Mouse (Mus musculus) ES-Bruce4 (cell line): ENCODE results near the gene Myo3b. TPM values are rescaled to one million over a fixed set of nuclear protein-coding genes. Genes with fewer than 3 reads are reported as not detected.
A peak's percentile ranks its signal among the peaks of the same experiment; 100 is the strongest.
"Not testable (repeated sequence)": the region's sequence is repeated elsewhere in the genome, so short reads cannot be mapped to it uniquely, and the experiment has no call there.

Experiments
- H3K27ac ChIP-seq: 2 replicates; pipeline ENCODE4 v1.5.1; 2012; ENCODE audit warnings: low read length, inconsistent platforms; ENCODE audit not compliant: insufficient read depth
- H3K27me3 ChIP-seq: 2 replicates; pipeline ENCODE4 v1.6.1; 2012; ENCODE audit warnings: mild to moderate bottlenecking, low read length, inconsistent platforms; ENCODE audit not compliant: control insufficient read depth, poor library complexity, insufficient read depth, severe bottlenecking
- H3K36me3 ChIP-seq: 2 replicates; pipeline ENCODE4 v1.6.1; 2012; ENCODE audit warnings: inconsistent platforms, mild to moderate bottlenecking, low read length, moderate library complexity; ENCODE audit not compliant: control insufficient read depth, poor library complexity, insufficient read depth, severe bottlenecking
- H3K4me1 ChIP-seq: one replicate; pipeline ENCODE4 v1.8.1; 2011; ENCODE audit warnings: low read length; ENCODE audit not compliant: control insufficient read depth, insufficient read depth
- H3K4me3 ChIP-seq: 2 replicates; pipeline ENCODE4 v1.5.1; 2011; ENCODE audit warnings: low read depth, mild to moderate bottlenecking, low read length
- H3K9ac ChIP-seq: 2 replicates; pipeline ENCODE4 v1.6.1; 2012; ENCODE audit warnings: low read depth, mild to moderate bottlenecking, inconsistent platforms; ENCODE audit not compliant: poor library complexity, severe bottlenecking
- H3K9me3 ChIP-seq: replicated peaks from 2 replicates; pipeline ENCODE4 v1.6.1; 2012; ENCODE audit warnings: mild to moderate bottlenecking, low read length, inconsistent platforms; ENCODE audit not compliant: control insufficient read depth, poor library complexity, insufficient read depth, severe bottlenecking
- CTCF ChIP-seq: IDR thresholded peaks from one replicate; pipeline ENCODE4 v1.8.1; 2011; ENCODE audit warnings: low read depth, low read length
- EP300 ChIP-seq: IDR thresholded peaks from 2 replicates; pipeline ENCODE4 v1.6.1; 2011; ENCODE audit warnings: low read depth, low read length; ENCODE audit not compliant: insufficient read depth
- POLR2A ChIP-seq: IDR thresholded peaks from one replicate; pipeline ENCODE4 v1.8.1; 2011; ENCODE audit warnings: low read length; ENCODE audit not compliant: insufficient read depth
- polyA plus RNA-seq: library from polyadenylated mRNA; stranded (reverse); fragments of >200 nt; gene quantifications from 2 replicates; pipeline ENCODE4 v1.2.4, GENCODE M21; 2011; ENCODE audit warnings: low read depth; ENCODE audit not compliant: missing spikeins, insufficient read depth, insufficient read length

The Myo3b gene
- polyA plus RNA-seq, result not detected in 2 replicates

DNA sequence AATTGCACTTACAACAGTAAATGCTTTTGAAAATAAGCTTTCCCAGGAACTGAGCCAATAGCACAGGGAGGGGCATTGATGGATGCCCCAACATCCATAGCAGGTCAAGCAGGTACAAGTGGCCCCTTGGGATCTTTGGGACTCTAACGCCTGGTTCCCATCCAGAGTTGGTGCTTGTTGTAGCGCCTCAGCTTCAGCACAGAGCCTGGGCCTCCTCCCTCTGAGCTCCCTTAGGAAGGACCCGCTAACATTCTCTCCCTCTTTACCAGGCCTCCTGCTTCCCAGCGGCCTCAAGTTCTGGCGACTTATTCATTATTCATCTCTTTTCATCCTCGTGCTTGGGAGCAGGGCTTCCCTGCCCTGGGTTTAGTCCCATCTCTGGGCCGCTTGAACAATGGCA lies at the start of gene Myo3b:
TSS of gene Myo3b (plus strand) at position 375 of the 400 bp plus-strand sequence.
- no peaks in the 10 kb centered on the region for H3K36me3 ChIP-seq
- no peaks in the 10 kb centered on the region for H3K9me3 ChIP-seq
- no peak within 1 kb of the TSS for H3K27ac ChIP-seq
- no peaks in the 10 kb centered on the region for H3K4me1 ChIP-seq
- peak within 1 kb of the TSS; percentile 29 for H3K4me3 ChIP-seq
- no peak within 1 kb of the TSS for H3K9ac ChIP-seq
- no peaks in the 10 kb centered on the region for H3K27me3 ChIP-seq
- TF ChIP-seq CTCF, result no peak
- no peak for TF ChIP-seq POLR2A
- no peak for TF ChIP-seq EP300

GRCm38 (mm10) chr2:69989224-69989623 lies 49.7 kb upstream of the Myo3b start:
- Histone ChIP-seq H3K4me1 (no peaks in the 10 kb centered on the region), H3K36me3 (peaks cover 12% of the 10 kb centered on the region), H3K27me3 (no peaks in the 10 kb centered on the region), H3K9me3 (no peaks in the 10 kb centered on the region), H3K9ac (no peak overlapping the region), H3K4me3 (no peak overlapping the region), H3K27ac (no peak overlapping the region)
- TF ChIP-seq POLR2A, result no peak
- no peak for TF ChIP-seq EP300
- no peak for TF ChIP-seq CTCF

GRCm38 (mm10) chr2:69990647-69991046 lies 48.3 kb upstream of the Myo3b start:
- Histone ChIP-seq H3K4me1 (no peaks in the 10 kb centered on the region), H3K27me3 (no peaks in the 10 kb centered on the region), H3K27ac (no peak overlapping the region), H3K9ac (no peak overlapping the region), H3K9me3 (no peaks in the 10 kb centered on the region), H3K36me3 (peaks cover 10% of the 10 kb centered on the region), H3K4me3 (no peak overlapping the region)
- TF ChIP-seq POLR2A (no peak), CTCF (peak; percentile 71), EP300 (no peak)

- not testable (repeated sequence) for H3K9ac ChIP-seq, H3K36me3 ChIP-seq
Measured at GRCm38 (mm10) chr2:69994082-69994736, 44.7 kb upstream of the Myo3b start.

DNA sequence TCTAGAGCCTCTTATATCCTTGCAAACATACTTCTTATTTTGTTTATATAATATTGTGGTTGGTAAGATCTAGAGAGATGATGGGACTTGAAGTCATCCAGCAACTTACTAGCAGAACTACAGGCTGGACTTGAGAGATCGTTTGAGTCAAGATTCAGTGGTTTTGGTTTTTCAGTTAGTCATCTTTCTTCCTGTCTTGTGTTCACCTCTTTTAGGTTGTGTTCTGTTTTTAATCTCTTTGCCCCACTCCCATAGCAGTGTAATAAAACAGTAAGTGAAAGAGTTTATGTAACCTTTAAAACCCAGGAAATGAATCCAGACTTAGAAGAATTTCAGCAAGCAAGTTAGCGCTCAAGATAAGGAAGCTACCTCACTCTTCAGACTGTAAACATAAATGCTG lies 44.1 kb upstream of the Myo3b start:
- Histone ChIP-seq H3K9me3 (no peaks in the 10 kb centered on the region), H3K27ac (no peak overlapping the region), H3K36me3 (peaks cover 3% of the 10 kb centered on the region), H3K9ac (no peak overlapping the region), H3K27me3 (no peaks in the 10 kb centered on the region), H3K4me3 (no peak overlapping the region), H3K4me1 (no peaks in the 10 kb centered on the region)
- TF ChIP-seq EP300 (no peak), CTCF (no peak), POLR2A (no peak)

More at GRCm38 (mm10) chr2:69994082-69994736, 44.7 kb upstream of the Myo3b start:
- not testable (repeated sequence) for H3K9me3 ChIP-seq, H3K27me3 ChIP-seq, H3K27ac ChIP-seq, H3K4me1 ChIP-seq, H3K4me3 ChIP-seq

- Histone ChIP-seq H3K9me3 (no peaks in the 10 kb centered on the region), H3K4me1 (no peaks in the 10 kb centered on the region), H3K36me3 (no peaks in the 10 kb centered on the region; the same call in 1 of the 2 replicates), H3K27me3 (no peaks in the 10 kb centered on the region), H3K9ac (no peak overlapping the region), H3K27ac (no peak overlapping the region), H3K4me3 (no peak overlapping the region)
- TF ChIP-seq CTCF (no peak), EP300 (no peak), POLR2A (no peak)
Measured at GRCm38 (mm10) chr2:69999097-69999770, 39.7 kb upstream of the Myo3b start.
